Mouse (Mus musculus) liver, embryonic 16.5 days (tissue): Measurements from ENCODE around the gene Mmel1. TPM values are rescaled to one million over a fixed set of nuclear protein-coding genes. Genes with fewer than 3 reads are reported as not detected.

Source experiments
- polyA plus RNA-seq: library from polyadenylated mRNA; unstranded; fragments of >200 nt; fragmentation: Nextera tagmentation; extraction: Ambion mirVana; gene quantifications from 2 replicates; pipeline ENCODE4 v1.2.1, GENCODE M21; 2015

Mmel1 gene
- polyA plus RNA-seq, 1 experiment from 2014 or later: 2.4 TPM

Other genes starting within 250 kb of the Mmel1 start
- 2.1 TPM in 2 replicates for gene Prdm16, start 232.7 kb upstream of the Mmel1 start, polyA plus RNA-seq
- not detected in 2 replicates for gene Actrt2, start 201.7 kb upstream of the Mmel1 start, polyA plus RNA-seq
- gene Ttc34, start 32.1 kb upstream of the Mmel1 start, polyA plus RNA-seq: not detected in 2 replicates
- gene Fam213b, start 29.6 kb downstream of the Mmel1 start, polyA plus RNA-seq: 7.4 and 8.5 TPM in 2 replicates
- gene Tnfrsf14, start 59.0 kb downstream of the Mmel1 start, polyA plus RNA-seq: 54.3 and 59.8 TPM in 2 replicates
- gene Hes5, start 91.3 kb downstream of the Mmel1 start, polyA plus RNA-seq: 0.11 and 0.13 TPM in 2 replicates
- gene Pank4, start 94.5 kb downstream of the Mmel1 start, polyA plus RNA-seq: 20.7 and 23.3 TPM in 2 replicates
- gene Plch2, start 187.2 kb downstream of the Mmel1 start, polyA plus RNA-seq: 0.08 TPM in 1 of 2 replicates, not detected in the other
- gene Pex10, start 197.4 kb downstream of the Mmel1 start, polyA plus RNA-seq: 8.3 and 8.9 TPM in 2 replicates
- gene Rer1, start 216.8 kb downstream of the Mmel1 start, polyA plus RNA-seq: 75.1 and 79.9 TPM in 2 replicates
- 1.0 and 1.1 TPM in 2 replicates for gene Morn1, start 217.0 kb downstream of the Mmel1 start, polyA plus RNA-seq